Mouse (Mus musculus) heart, postnatal 0 days (tissue): Measurements from ENCODE around the gene Polr1a.

Experiments used
- CTCF ChIP-seq: IDR thresholded peaks from 2 replicates; pipeline ENCODE4 v1.5.1; 2016; ENCODE audit warnings: antibody characterized with exemption, control low read depth, low read depth
- EP300 ChIP-seq: IDR thresholded peaks from 2 replicates; pipeline ENCODE4 v1.6.1; 2016; ENCODE audit warnings: antibody characterized with exemption, low read depth

DNA sequence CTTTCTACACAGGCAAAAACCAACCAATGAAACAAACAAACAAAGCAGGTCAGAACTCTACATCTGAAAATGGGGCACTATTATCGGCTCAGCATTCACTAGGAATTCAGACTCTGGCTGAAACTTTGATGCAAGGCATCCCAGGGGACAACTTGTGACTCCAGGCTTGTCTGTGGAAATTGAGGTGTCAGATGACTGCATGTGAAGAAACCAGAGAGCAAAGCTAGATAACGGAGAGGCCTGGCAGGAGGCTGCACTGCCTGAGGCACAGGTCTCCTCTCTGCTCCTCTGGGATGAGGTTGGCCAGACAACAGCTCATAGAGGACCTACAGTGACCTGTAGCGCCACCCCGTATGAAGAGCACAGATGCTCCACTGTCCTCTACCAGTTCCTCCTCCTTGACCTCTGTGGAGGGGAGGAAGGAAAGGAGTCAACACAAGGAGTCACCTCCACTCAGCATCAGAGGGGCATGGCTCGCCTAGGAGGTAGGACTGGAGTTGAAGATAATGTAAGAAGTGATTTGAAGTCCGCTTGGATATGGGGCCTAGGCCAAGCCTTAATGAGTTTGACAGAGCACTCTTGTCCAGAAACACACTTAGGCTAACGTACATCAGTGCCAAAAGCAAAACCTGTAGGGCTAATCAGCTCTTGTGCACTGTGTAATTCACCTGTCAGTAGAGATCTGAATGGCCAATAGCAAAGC lies 78.8 kb downstream of the Polr1a start:
- no peak for TF ChIP-seq CTCF
- TF ChIP-seq EP300: peak; percentile 36; the same call in 1 of the 2 replicates
